Mouse (Mus musculus) limb, embryonic 14.5 days (tissue): ENCODE measurements around the gene Abhd8. TPM values are rescaled to one million over a fixed set of nuclear protein-coding genes. Genes with fewer than 3 reads are reported as not detected.

Source experiments
- ATAC-seq: fragments of 200-750 bp; cut with Nextera tagmentation; 2 replicates; pipeline ENCODE4 v1.8.0; 2017; ENCODE audit warnings: low read depth, moderate number of reproducible peaks, moderate TSS enrichment; ENCODE audit not compliant: low FRiP score
- DNase-seq: peaks from one replicate; pipeline ENCODE4 v3.0.0-alpha.2; 2015; ENCODE audit warnings: low spot score
- H3K27ac ChIP-seq: fragments of 300-500 bp; sonication (generic); replicated peaks from 2 replicates; pipeline ENCODE4 v1.5.1; 2014; ENCODE audit warnings: low read depth, mild to moderate bottlenecking, low read length, moderate library complexity, mixed read lengths
- H3K27me3 ChIP-seq: fragments of 300-500 bp; sonication (generic); 2 replicates; pipeline ENCODE4 v1.6.1; 2014; ENCODE audit warnings: low read length, mixed read lengths; ENCODE audit not compliant: control insufficient read depth, insufficient read depth
- H3K36me3 ChIP-seq: fragments of 300-500 bp; sonication (generic); 2 replicates; pipeline ENCODE4 v1.6.1; 2014; ENCODE audit warnings: mild to moderate bottlenecking, low read length, moderate library complexity, mixed read lengths; ENCODE audit not compliant: control insufficient read depth, insufficient read depth
- H3K4me1 ChIP-seq: fragments of 300-500 bp; sonication (generic); 2 replicates; pipeline ENCODE4 v1.6.1; 2014; ENCODE audit warnings: antibody characterized with exemption, low read length, mixed read lengths; ENCODE audit not compliant: control insufficient read depth, insufficient read depth
- H3K4me2 ChIP-seq: fragments of 300-500 bp; sonication (generic); replicated peaks from 2 replicates; pipeline ENCODE4 v1.6.1; 2014; ENCODE audit warnings: low read depth, mild to moderate bottlenecking, low read length, moderate library complexity; ENCODE audit not compliant: severe bottlenecking
- H3K4me3 ChIP-seq: fragments of 300-500 bp; sonication (generic); replicated peaks from 2 replicates; pipeline ENCODE4 v1.5.1; 2014; ENCODE audit warnings: low read length
- H3K9ac ChIP-seq: fragments of 300-500 bp; sonication (generic); 2 replicates; pipeline ENCODE4 v1.6.1; 2014; ENCODE audit warnings: mild to moderate bottlenecking, low read depth, low read length, moderate library complexity; ENCODE audit not compliant: severe bottlenecking
- H3K9me3 ChIP-seq: fragments of 300-500 bp; sonication (generic); 2 replicates; pipeline ENCODE4 v1.6.1; 2016; ENCODE audit warnings: low read length; ENCODE audit not compliant: control insufficient read depth
- POLR2A ChIP-seq: fragments of 200-500 bp; IDR thresholded peaks from 2 replicates; pipeline ENCODE4 v1.8.0; 2012; ENCODE audit warnings: inconsistent platforms, mild to moderate bottlenecking, moderate library complexity, borderline replicate concordance; ENCODE audit not compliant: insufficient read depth, insufficient read length; ENCODE audit errors: extremely low read depth
- whole genome bisulfite sequencing: fragments of 180-500 bp; shearing (Covaris S2); extraction: QIAGEN DNeasy Blood & Tissue Kit; methylation state at CpG from one replicate; pipeline ENCODE4 v1.1.7; 2014; 5-methylcytosine and 5-hydroxymethylcytosine counted together
- polyA plus RNA-seq, 2 experiments: library from polyadenylated mRNA; depleted of rRNA in 1 of 2; stranded (reverse) in 1 of 2; unstranded in 1 of 2; fragments of >200 nt; fragmentation: Nextera tagmentation in 1 of 2; extraction: Ambion mirVana in 1 of 2; gene quantifications; 2 replicates each; pipeline versions ENCODE4 v1.2.1 to v1.2.3; 2012 to 2014

Gene Abhd8
- polyA plus RNA-seq, 2 experiments = 48.6 to 72.6 TPM

DNA sequence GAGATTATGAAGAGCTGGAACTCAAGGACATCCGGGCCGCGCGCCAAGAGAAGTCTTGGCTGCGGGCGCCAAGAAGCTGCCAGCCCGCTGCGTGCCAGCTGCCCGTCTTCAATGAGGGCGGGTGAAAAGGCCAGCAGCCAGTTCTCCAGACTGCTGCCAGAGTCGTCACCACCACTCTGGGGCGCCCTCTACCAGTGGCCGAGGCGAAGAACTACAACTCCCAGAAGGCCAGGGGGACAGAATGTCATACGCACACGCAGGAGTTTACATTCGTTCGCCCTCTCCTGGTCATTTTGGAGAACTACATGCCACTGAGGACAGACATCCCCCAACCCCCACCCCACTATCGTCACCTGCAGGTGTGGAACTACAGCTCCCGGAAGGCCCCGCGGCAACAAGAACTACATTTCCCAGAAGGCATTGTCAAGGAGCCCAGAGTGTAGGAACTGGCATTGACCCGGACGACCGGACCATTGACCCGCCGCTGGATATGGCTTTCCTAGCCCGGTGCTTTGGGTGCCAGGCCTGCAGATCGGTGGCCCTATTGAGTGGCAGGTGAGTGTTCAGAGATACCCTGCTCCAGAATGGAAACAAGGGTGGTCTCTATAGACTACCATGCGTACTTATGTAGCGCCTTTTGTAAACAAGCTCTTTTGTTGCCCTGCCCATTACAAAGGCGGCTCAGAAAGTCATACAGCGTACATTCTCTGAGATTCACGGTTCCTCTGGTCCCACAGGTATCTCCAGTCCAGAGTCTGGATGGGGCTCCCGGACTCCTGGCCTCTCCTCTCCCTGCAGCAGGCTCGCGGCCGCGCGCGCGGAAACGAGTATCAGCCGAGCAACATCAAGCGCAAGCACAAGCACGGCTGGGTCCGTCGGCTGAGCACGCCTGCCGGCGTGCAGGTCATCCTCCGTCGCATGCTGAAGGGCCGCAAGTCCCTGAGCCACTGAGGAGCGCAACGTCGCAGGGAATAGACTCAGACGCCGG, 1.4 kb upstream of the Abhd8 start, which contains the start of gene Mrpl34:
Gene Mrpl34, plus strand, starts transcription at position 447 of the 988 bp plus-strand sequence.
- WGBS = under 1% methylated on average over 57 of the region's 59 CpGs
- Histone ChIP-seq H3K9me3 (no peaks in the 10 kb centered on the region), H3K9ac (peak within 1 kb of the TSS; percentile 69), H3K36me3 (peaks cover 16% of the 10 kb centered on the region), H3K27me3 (no peaks in the 10 kb centered on the region), H3K27ac (peak within 1 kb of the TSS; percentile 61), H3K4me3 (peak within 1 kb of the TSS; percentile 85), H3K4me1 (peaks cover 21% of the 10 kb centered on the region), H3K4me2 (peak within 1 kb of the TSS; percentile 83)
- TF ChIP-seq POLR2A = no peak
- peak; percentile 99 for DNase-seq
- ATAC-seq = peak; percentile 74

DNA sequence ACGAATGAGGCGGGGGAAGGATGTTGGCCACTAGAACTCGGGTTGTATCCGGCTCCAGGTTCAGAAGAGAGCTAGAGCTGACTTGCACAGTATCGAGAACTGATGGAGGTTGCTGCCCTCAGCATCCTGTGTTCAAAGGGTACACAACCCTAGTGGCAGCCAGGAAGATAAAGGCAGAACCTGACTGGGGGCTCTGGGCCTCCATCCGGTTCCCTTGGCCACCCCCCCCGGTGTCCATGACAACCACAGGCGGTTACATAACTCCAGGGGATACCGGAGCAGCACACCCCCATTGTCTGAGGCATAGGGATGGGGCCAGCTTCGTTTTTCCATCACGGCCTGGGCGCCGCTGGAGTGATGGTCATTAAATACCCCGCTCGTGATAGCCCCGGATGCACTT, 669 bp downstream of the Abhd8 start:
- H3K36me3 ChIP-seq = peaks cover 36% of the 10 kb centered on the region
- peaks cover 20% of the 10 kb centered on the region for H3K4me1 ChIP-seq
- ATAC-seq (no peak), DNase-seq (peak; percentile 33)
- peak overlapping the region; percentile 83 for H3K4me2 ChIP-seq
- no peaks in the 10 kb centered on the region for H3K9me3 ChIP-seq
- no peak for TF ChIP-seq POLR2A
- H3K27ac ChIP-seq = no peak overlapping the region
- peak overlapping the region; percentile 85 for H3K4me3 ChIP-seq
- no peaks in the 10 kb centered on the region for H3K27me3 ChIP-seq
- 8% methylated on average over 16 of the region's 16 CpGs for WGBS
- H3K9ac ChIP-seq = peak overlapping the region; percentile 76

DNA sequence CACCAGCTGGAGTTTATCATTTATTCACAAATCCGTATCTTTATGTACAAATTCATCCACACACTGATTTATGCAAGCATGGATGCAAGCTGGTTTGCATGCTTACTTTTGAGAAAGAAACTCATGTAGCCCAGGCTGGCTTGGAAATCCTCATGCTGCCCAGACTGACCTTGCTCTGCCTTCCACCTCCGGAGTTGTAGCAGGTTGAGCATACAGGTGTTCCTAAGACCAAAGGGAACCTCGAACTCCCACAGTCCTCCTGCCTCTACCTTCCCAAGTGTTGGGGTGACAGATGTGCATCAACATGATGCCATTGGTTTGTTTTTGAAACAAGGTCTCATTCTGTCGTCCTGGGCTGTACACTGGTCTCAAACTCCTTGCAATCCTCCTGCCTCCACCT, 1.3 kb downstream of the Abhd8 start:
- TF ChIP-seq POLR2A = no peak
- peak overlapping the region; percentile 85 for H3K4me3 ChIP-seq
- peak overlapping the region; percentile 83 for H3K4me2 ChIP-seq
- no peak for DNase-seq
- H3K9me3 ChIP-seq = no peaks in the 10 kb centered on the region
- H3K4me1 ChIP-seq = peaks cover 20% of the 10 kb centered on the region
- peaks cover 41% of the 10 kb centered on the region for H3K36me3 ChIP-seq
- 75% methylated on average over 4 of the region's 4 CpGs for WGBS
- no peaks in the 10 kb centered on the region for H3K27me3 ChIP-seq
- H3K9ac ChIP-seq = peak overlapping the region; percentile 76
- no peak for ATAC-seq
- H3K27ac ChIP-seq = no peak overlapping the region

DNA sequence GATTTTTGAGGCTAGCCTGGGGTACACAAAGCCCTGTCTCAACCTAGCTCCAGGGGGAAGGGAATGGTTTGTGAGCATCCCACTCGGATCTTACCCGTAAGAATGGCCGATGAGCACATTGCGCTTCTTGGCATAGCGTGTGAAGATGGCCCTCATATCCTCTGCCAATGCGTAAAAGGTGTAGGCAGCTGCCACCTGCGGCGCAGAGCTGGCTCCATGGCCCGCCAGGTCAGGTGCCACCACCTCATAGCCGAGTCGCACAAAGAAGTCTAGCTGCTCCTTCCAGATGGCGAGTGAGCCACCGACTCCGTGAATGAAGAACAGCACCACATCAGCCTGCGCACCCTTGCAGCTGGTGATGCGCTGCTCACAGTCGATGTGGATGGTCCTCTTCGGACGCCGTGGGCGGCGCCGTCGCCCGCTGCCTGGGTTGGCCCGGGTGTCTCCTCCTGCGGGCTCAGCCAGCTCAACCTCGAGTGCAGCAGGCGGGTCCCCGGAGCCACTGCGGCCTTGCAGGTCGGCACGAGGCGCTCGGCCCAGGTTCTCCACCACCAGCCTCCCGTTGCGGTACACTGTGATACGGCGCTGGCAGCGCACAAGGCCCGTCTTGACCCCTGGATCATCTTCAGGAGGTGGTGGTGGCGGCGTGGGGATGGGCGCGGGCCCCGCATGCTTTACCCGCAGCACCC, 2.2 kb downstream of the Abhd8 start:
- Histone ChIP-seq H3K4me2 (no peak overlapping the region), H3K27me3 (no peaks in the 10 kb centered on the region), H3K9me3 (no peaks in the 10 kb centered on the region), H3K4me3 (no peak overlapping the region), H3K36me3 (peaks cover 48% of the 10 kb centered on the region), H3K4me1 (peaks cover 20% of the 10 kb centered on the region), H3K9ac (no peak overlapping the region), H3K27ac (no peak overlapping the region)
- DNase-seq = no peak
- TF ChIP-seq POLR2A = no peak
- ATAC-seq = no peak
- 76% methylated on average over 37 of the region's 47 CpGs for WGBS

DNA sequence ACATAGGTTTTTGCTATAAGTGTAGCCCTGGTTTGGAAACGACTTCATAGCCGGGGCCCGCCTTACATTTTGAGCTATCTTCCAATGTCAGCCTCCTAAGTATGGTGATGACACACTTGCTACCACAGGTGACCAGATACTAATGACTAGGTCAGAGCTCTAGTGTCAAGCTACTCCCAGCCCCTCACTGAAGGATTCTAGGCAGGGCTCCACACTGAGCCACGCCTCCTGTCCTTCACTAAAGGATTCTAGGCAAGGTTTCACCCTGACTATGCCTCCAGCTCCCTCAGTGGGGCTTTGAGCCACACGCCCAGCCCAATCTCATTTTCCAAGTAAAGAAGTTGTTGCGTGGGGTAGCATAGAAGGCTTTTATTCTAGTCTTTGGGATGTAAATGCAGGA, 2.7 kb downstream of the Abhd8 start:
- no peak overlapping the region for H3K27ac ChIP-seq
- 95% methylated on average over 6 of the region's 6 CpGs for WGBS

More for the DNA sequence above, 2.7 kb downstream of the Abhd8 start:
- peaks cover 20% of the 10 kb centered on the region for H3K4me1 ChIP-seq
- no peak overlapping the region for H3K9ac ChIP-seq
- no peak for ATAC-seq
- no peaks in the 10 kb centered on the region for H3K9me3 ChIP-seq
- no peaks in the 10 kb centered on the region for H3K27me3 ChIP-seq
- H3K4me2 ChIP-seq = no peak overlapping the region
- no peak for DNase-seq
- no peak for TF ChIP-seq POLR2A
- peaks cover 48% of the 10 kb centered on the region for H3K36me3 ChIP-seq
- no peak overlapping the region for H3K4me3 ChIP-seq
